Mouse (Mus musculus) MEL (cell line): Measurements from ENCODE around the gene Dlx1. TPM values are rescaled to one million over a fixed set of nuclear protein-coding genes. Genes with fewer than 3 reads are reported as not detected.

ENCODE experiments used
- DNase-seq: peaks from one replicate; pipeline ENCODE4 v3.0.0; 2011; ENCODE audit warnings: low read depth, low spot score
- H3K27ac ChIP-seq: 2 replicates; pipeline ENCODE4 v1.5.1; 2012; ENCODE audit warnings: low read depth, mild to moderate bottlenecking, control low read depth, low read length, moderate library complexity; ENCODE audit not compliant: control insufficient read depth
- H3K27me3 ChIP-seq, 2 experiments: fragments of 150-350 bp in 1 of 2; sonication (generic) in 1 of 2; 2 replicates each; pipeline ENCODE4 v1.6.1; 2012; ENCODE audit warnings: low read length in 2 of 2, mild to moderate bottlenecking in 2 of 2, improper control_type of control experiment in 1 of 2, moderate library complexity in 1 of 2; ENCODE audit not compliant: insufficient read depth in 2 of 2, control insufficient read depth in 1 of 2
- H3K36me3 ChIP-seq, 2 experiments: 2 replicates each; pipeline ENCODE4 v1.6.1; 2012 to 2014; ENCODE audit warnings: low read length in 2 of 2, improper control_type of control experiment in 1 of 2, inconsistent platforms in 1 of 2, mild to moderate bottlenecking in 1 of 2; ENCODE audit not compliant: insufficient read depth in 2 of 2, control insufficient read depth in 1 of 2
- H3K4me1 ChIP-seq, 2 experiments: fragments of 150-350 bp in 1 of 2; sonication (generic) in 1 of 2; 2 replicates each; pipeline ENCODE4 v1.6.1; 2012; ENCODE audit warnings: low read length in 2 of 2, improper control_type of control experiment in 1 of 2, mild to moderate bottlenecking in 1 of 2; ENCODE audit not compliant: insufficient read depth in 2 of 2, control insufficient read depth in 1 of 2
- H3K4me3 ChIP-seq, 2 experiments: fragments of 150-350 bp in 1 of 2; sonication (generic) in 1 of 2; 2 replicates each; pipeline ENCODE4 v1.5.1; 2012; ENCODE audit warnings: low read depth in 2 of 2, low read length in 2 of 2, mild to moderate bottlenecking in 2 of 2, moderate library complexity in 2 of 2, control low read depth in 1 of 2, improper control_type of control experiment in 1 of 2; ENCODE audit not compliant: control insufficient read depth in 1 of 2, insufficient read depth in 1 of 2
- H3K79me2 ChIP-seq: 2 replicates; pipeline ENCODE4 v1.6.1; 2012; ENCODE audit warnings: mild to moderate bottlenecking, low read length, moderate library complexity; ENCODE audit not compliant: control insufficient read depth, poor library complexity, insufficient read depth
- H3K9ac ChIP-seq: 2 replicates; pipeline ENCODE4 v1.6.1; 2012; ENCODE audit warnings: low read depth, mild to moderate bottlenecking, control low read depth, low read length, moderate library complexity; ENCODE audit not compliant: control insufficient read depth, poor library complexity, severe bottlenecking
- H3K9me3 ChIP-seq: fragments of 150-350 bp; sonication (generic); replicated peaks from 2 replicates; pipeline ENCODE4 v1.6.1; 2012; ENCODE audit warnings: mild to moderate bottlenecking, low read length, improper control_type of control experiment, moderate library complexity; ENCODE audit not compliant: insufficient read depth
- BHLHE40 ChIP-seq: IDR thresholded peaks from 2 replicates; pipeline ENCODE4 v1.6.1; 2012; ENCODE audit warnings: low read depth, mild to moderate bottlenecking, inconsistent platforms, low read length, improper control_type of control experiment, borderline replicate concordance
- CHD2 ChIP-seq: IDR thresholded peaks from 2 replicates; pipeline ENCODE4 v1.6.1; 2011; ENCODE audit warnings: low read length, improper control_type of control experiment
- CTCF ChIP-seq, 3 experiments: IDR thresholded peaks in 2 of 3; conservative IDR thresholded peaks in 1 of 3; 2 replicates each; pipeline ENCODE4 v1.5.1; 2011 to 2012; ENCODE audit warnings: low read length in 3 of 3, low read depth in 2 of 3, mild to moderate bottlenecking in 2 of 3, improper control_type of control experiment in 1 of 3, inconsistent platforms in 1 of 3, mixed read lengths in 1 of 3, moderate library complexity in 1 of 3; ENCODE audit not compliant: control insufficient read depth in 1 of 3, insufficient read depth in 1 of 3, poor library complexity in 1 of 3, severe bottlenecking in 1 of 3
- ETS1 ChIP-seq: IDR thresholded peaks from 2 replicates; pipeline ENCODE4 v1.6.1; 2012; ENCODE audit warnings: low read depth, mild to moderate bottlenecking, inconsistent platforms, low read length, improper control_type of control experiment, moderate library complexity
- GATA1 ChIP-seq: IDR thresholded peaks from 2 replicates; pipeline ENCODE4 v1.6.1; 2011; ENCODE audit warnings: low read depth, low read length, improper control_type of control experiment
- MAFK ChIP-seq: IDR thresholded peaks from 2 replicates; pipeline ENCODE4 v1.6.1; 2011; ENCODE audit warnings: low read depth, mild to moderate bottlenecking, low read length, improper control_type of control experiment, borderline replicate concordance
- MAX ChIP-seq: IDR thresholded peaks from 2 replicates; pipeline ENCODE4 v1.6.1; 2011; ENCODE audit warnings: low read length, improper control_type of control experiment
- MXI1 ChIP-seq: IDR thresholded peaks from 2 replicates; pipeline ENCODE4 v1.6.1; 2011; ENCODE audit warnings: mild to moderate bottlenecking, low read depth, low read length, improper control_type of control experiment
- MYC ChIP-seq: IDR thresholded peaks from 2 replicates; pipeline ENCODE4 v1.6.1; 2011; ENCODE audit warnings: low read depth, mild to moderate bottlenecking, low read length, improper control_type of control experiment, moderate library complexity
- POLR2AphosphoS5 ChIP-seq: IDR thresholded peaks from 2 replicates; pipeline ENCODE4 v1.6.1; 2012; ENCODE audit warnings: low read depth, borderline replicate concordance, mild to moderate bottlenecking, inconsistent platforms, low read length, moderate library complexity, mixed read lengths
- RAD21 ChIP-seq: IDR thresholded peaks from 2 replicates; pipeline ENCODE4 v1.6.1; 2011; ENCODE audit warnings: mild to moderate bottlenecking, low read depth, low read length, improper control_type of control experiment
- SIN3A ChIP-seq: IDR thresholded peaks from 2 replicates; pipeline ENCODE4 v1.6.1; 2012; ENCODE audit warnings: low read length, improper control_type of control experiment, inconsistent platforms
- SMC3 ChIP-seq: IDR thresholded peaks from 2 replicates; pipeline ENCODE4 v1.6.1; 2011; ENCODE audit warnings: low read depth, low read length, improper control_type of control experiment
- TBP ChIP-seq: IDR thresholded peaks from 2 replicates; pipeline ENCODE4 v1.8.0; 2011; ENCODE audit warnings: low read depth, low read length, improper control_type of control experiment
- TCF12 ChIP-seq: IDR thresholded peaks from 2 replicates; pipeline ENCODE4 v1.6.1; 2014; ENCODE audit warnings: low read depth, mild to moderate bottlenecking, inconsistent platforms, low read length, improper control_type of control experiment, moderate library complexity
- USF2 ChIP-seq, 2 experiments: IDR thresholded peaks; 2 replicates each; pipeline ENCODE4 v1.6.1; 2011 to 2012; ENCODE audit warnings: improper control_type of control experiment in 2 of 2, low read length in 2 of 2, borderline replicate concordance in 1 of 2, inconsistent platforms in 1 of 2, low read depth in 1 of 2, mild to moderate bottlenecking in 1 of 2; ENCODE audit not compliant: insufficient read depth in 1 of 2
- ZNF384 ChIP-seq: IDR thresholded peaks from 2 replicates; pipeline ENCODE4 v1.6.1; 2012; ENCODE audit warnings: low read depth, mild to moderate bottlenecking, inconsistent platforms, low read length, improper control_type of control experiment
- polyA plus RNA-seq, 2 experiments: library from polyadenylated mRNA; stranded (reverse) in 1 of 2; unstranded in 1 of 2; fragments of >175 nt in 1 of 2; fragments of >200 nt in 1 of 2; gene quantifications; 2 replicates each; pipeline versions ENCODE4 v1.2.1 to v1.2.4; 2012; ENCODE audit warnings: low replicate concordance in 2 of 2, low read depth in 1 of 2; ENCODE audit not compliant: insufficient read length in 2 of 2, insufficient read depth in 1 of 2, missing spikeins in 1 of 2
- total RNA-seq: library from RNA; depleted of rRNA; stranded (reverse); fragments of 300-350 nt; gene quantifications from 2 replicates; pipeline ENCODE4 v1.2.3, GENCODE M21; 2012; rRNA removed

The Dlx1 gene
- total and polyA plus RNA-seq, 3 experiments = 3.4 to 11.8 TPM; not detected in 1

DNA sequence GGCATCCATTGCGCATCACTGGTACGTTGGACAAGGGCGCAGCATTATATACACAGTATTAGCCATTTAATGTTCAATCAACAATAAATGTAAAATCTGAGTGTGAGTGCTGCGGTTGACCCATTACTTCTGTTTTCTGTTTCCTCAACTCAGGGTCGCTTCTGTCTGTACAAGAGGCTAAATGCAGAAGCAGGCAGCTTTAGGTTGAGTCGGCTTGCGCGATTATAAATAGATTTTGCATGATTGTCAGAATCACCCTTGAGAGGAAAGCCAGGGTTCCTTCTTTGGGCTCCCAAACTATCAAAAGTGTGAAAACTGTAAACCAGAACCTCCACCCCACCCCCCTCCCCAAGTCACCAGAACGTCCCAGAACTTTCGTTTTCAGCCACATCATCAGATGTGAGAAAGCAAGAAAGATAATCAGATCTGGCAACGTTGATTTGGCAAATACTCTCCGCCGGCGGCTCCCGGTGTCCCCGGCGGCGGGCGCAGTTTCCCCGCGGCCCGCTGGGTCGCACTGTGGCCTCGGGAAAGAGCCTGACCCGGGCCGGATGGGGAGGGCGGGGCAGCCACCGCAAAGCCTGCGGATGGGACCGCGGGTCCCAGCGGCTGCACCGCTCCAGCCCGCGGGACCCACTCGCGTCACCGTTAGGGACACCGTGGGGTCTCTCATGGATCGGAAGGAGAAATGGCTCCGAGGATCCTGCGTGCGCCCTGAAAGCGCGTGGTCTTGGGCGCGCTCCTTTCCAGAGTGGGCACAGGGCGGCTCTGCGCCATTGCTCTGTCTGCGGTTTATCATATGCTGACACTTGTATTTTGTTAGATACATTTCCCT lies 52.9 kb downstream of the Dlx1 start:
- Histone ChIP-seq H3K27ac (no peak overlapping the region), H3K4me1 (peaks cover 0 to 3% of the 10 kb centered on the region in 2 experiments; a peak in 1 of 4 replicates), H3K4me3 (peak overlapping the region; percentile 54 to 62), H3K9me3 (no peaks in the 10 kb centered on the region), H3K27me3 (peaks cover 7 to 22% of the 10 kb centered on the region in 2 experiments; a peak in 3 of 4 replicates), H3K36me3 (no peaks in the 10 kb centered on the region), H3K79me2 (no peaks in the 10 kb centered on the region), H3K9ac (peak overlapping the region; percentile 41; the same call in 1 of the 2 replicates)
- TF ChIP-seq RAD21 (peak; percentile 55), SMC3 (peak; percentile 53), CTCF (IDR thresholded peaks at IDR 0.05 in 2 of 3, conservative IDR thresholded peaks at IDR 0.05 in 1 of 3; ENCODE audit: control insufficient read depth in 1 of 3, insufficient read depth in 1 of 3, low read depth in 2 of 3, low read length in 3 of 3, poor library complexity in 1 of 3, severe bottlenecking in 1 of 3) (peak in 2 of 3 experiments; percentile 53 to 69; a peak in 5 of 6 replicates), GATA1 (0 out of 2 replicates have a peak, but pooled peaks have one; percentile 4), ETS1 (no peak)
- peak; percentile 56 for DNase-seq

DNA sequence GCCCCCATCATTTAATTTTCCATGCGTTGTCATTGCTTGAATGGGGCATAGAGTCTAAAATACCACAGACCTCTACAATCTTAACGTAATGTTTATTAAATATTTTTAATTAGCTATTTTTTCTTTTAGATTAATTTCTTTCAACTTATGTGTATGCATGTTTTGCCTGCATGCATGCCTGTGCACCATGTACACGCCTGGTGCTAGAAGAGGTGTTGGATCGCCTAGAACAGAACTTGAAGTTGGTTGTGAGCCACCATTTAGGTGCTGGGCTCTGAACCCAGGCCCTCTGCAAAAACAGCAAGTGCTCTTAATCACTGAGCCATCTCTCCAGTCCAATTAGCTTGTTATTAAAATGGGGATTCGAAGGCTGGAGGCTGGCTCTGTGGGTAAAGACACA lies 53.6 kb downstream of the Dlx1 start:
- H3K9me3 ChIP-seq = no peaks in the 10 kb centered on the region
- H3K4me1 ChIP-seq = peaks cover 0 to 3% of the 10 kb centered on the region in 2 experiments; a peak in 1 of 4 replicates
- peaks cover 7 to 22% of the 10 kb centered on the region in 2 experiments; a peak in 3 of 4 replicates for H3K27me3 ChIP-seq
- H3K79me2 ChIP-seq = no peaks in the 10 kb centered on the region
- no peak overlapping the region for H3K9ac ChIP-seq
- H3K4me3 ChIP-seq = peak overlapping the region in 1 of 2 experiments; percentile 54; a peak in 2 of 4 replicates
- H3K36me3 ChIP-seq = no peaks in the 10 kb centered on the region
- no peak overlapping the region for H3K27ac ChIP-seq
- TF ChIP-seq MAX = no peak
- TF ChIP-seq MAFK = no peak
- TF ChIP-seq MXI1 = no peak
- no peak for TF ChIP-seq TCF12
- TF ChIP-seq TBP = no peak
- no peak for TF ChIP-seq BHLHE40
- no peak for TF ChIP-seq SIN3A
- no peak for TF ChIP-seq ZNF384
- no peak for TF ChIP-seq MYC
- no peak for TF ChIP-seq USF2 (IDR thresholded peaks at IDR 0.05; ENCODE audit: borderline replicate concordance in 1 of 2, insufficient read depth in 1 of 2, low read depth in 1 of 2, low read length in 2 of 2)
- no peak for TF ChIP-seq POLR2AphosphoS5
- no peak for TF ChIP-seq CHD2
- no peak for DNase-seq

Other genes starting within 250 kb of the Dlx1 start
- gene Slc25a12, start 160.4 kb upstream of the Dlx1 start, total RNA-seq = 63.2 and 67.4 TPM in 2 replicates
- 10 to 100 TPM in 1 of 2 experiments, not detected in 1; 98.6 TPM for gene Slc25a12, start 160.4 kb upstream of the Dlx1 start, polyA plus RNA-seq
- 167 and 190 TPM in 2 replicates for gene Hat1, start 139.2 kb upstream of the Dlx1 start, total RNA-seq
- gene Hat1, start 139.2 kb upstream of the Dlx1 start, polyA plus RNA-seq = 100 to 1,000 TPM in 1 of 2 experiments, not detected in 1; 167 TPM
- gene Metap1d, start 74.8 kb upstream of the Dlx1 start, total RNA-seq = 14.4 and 19.5 TPM in 2 replicates
- gene Metap1d, start 74.8 kb upstream of the Dlx1 start, polyA plus RNA-seq = 10 to 100 TPM in 1 of 2 experiments, not detected in 1; 28.5 TPM
- gene Dlx2, start 18.6 kb downstream of the Dlx1 start, total RNA-seq = not detected in 2 replicates
- not detected for gene Dlx2, start 18.6 kb downstream of the Dlx1 start, polyA plus RNA-seq
- 1.0 and 2.1 TPM in 2 replicates for gene Itga6, start 217.5 kb downstream of the Dlx1 start, total RNA-seq
- gene Itga6, start 217.5 kb downstream of the Dlx1 start, polyA plus RNA-seq = 1 to 10 TPM in 1 of 2 experiments, not detected in 1; 2.7 TPM